Mouse (Mus musculus) liver (tissue): Measurements from ENCODE around the gene Dusp2.

Experiments
- DNase-seq: peaks from one replicate; pipeline ENCODE4 v3.0.0-alpha.2; 2020; ENCODE audit warnings: mixed read lengths

Dusp2 gene

GRCm38 (mm10) chr2:127369703-127370376, 33.9 kb downstream of the Dusp2 start:
- peak; percentile 75 for DNase-seq

- peak; percentile 91 for DNase-seq
These were observed 34.9 kb downstream of the Dusp2 start for GRCm38 (mm10) chr2:127370561-127371483.

- peak; percentile 84 for DNase-seq
These were observed 35.5 kb downstream of the Dusp2 start for GRCm38 (mm10) chr2:127371484-127371861.

GRCm38 (mm10) chr2:127372082-127372481, 36.1 kb downstream of the Dusp2 start:
- DNase-seq: peak; percentile 65

- peak; percentile 83 for DNase-seq
These were observed 38.2 kb downstream of the Dusp2 start for GRCm38 (mm10) chr2:127374131-127374530.

- peak; percentile 50 for DNase-seq
These were observed 39.1 kb downstream of the Dusp2 start for GRCm38 (mm10) chr2:127375087-127375486.

GRCm38 (mm10) chr2:127375759-127376341, 39.9 kb downstream of the Dusp2 start:
- peak; percentile 74 for DNase-seq

GRCm38 (mm10) chr2:127376423-127377051, 40.6 kb downstream of the Dusp2 start:
- DNase-seq: no peak

- DNase-seq: no peak
These were observed 42.1 kb downstream of the Dusp2 start for GRCm38 (mm10) chr2:127377942-127378610.

- DNase-seq: no peak
These were observed 42.6 kb downstream of the Dusp2 start for GRCm38 (mm10) chr2:127378611-127378990.

GRCm38 (mm10) chr2:127379250-127379649, 43.3 kb downstream of the Dusp2 start:
- no peak for DNase-seq

- DNase-seq: no peak
These were observed 47.9 kb downstream of the Dusp2 start for GRCm38 (mm10) chr2:127383881-127384280.

- no peak for DNase-seq
These were observed 51.6 kb downstream of the Dusp2 start for GRCm38 (mm10) chr2:127387521-127387920.
